Mouse (Mus musculus) left cerebral cortex, postnatal 10 days (tissue): ENCODE measurements around the gene Atp8b3. TPM values are rescaled to one million over a fixed set of nuclear protein-coding genes. Genes with fewer than 3 reads are reported as not detected.
A peak's percentile ranks its signal among the peaks of the same experiment; 100 is the strongest.

Source experiments
- DNase-seq, 2 experiments: peaks; one replicate each; pipeline ENCODE4 v3.0.0; 2021 to 2022; ENCODE audit warnings: low spot score in 2 of 2, mixed read lengths in 1 of 2; ENCODE audit errors: extremely low spot score in 1 of 2
- intact Hi-C: fragments of 180-260 bp; cut with DNase I; formaldehyde crosslinking; loops from one replicate; pipeline ENCODE4 v1.15.1; 2025
- total RNA-seq, 2 experiments: library from RNA; stranded (reverse); gene quantifications; 2 replicates each; pipeline ENCODE4 v1.2.3; 2021

Gene Atp8b3
- total RNA-seq, 2 experiments from 2014 or later: 0.14 to 0.49 TPM

DNA sequence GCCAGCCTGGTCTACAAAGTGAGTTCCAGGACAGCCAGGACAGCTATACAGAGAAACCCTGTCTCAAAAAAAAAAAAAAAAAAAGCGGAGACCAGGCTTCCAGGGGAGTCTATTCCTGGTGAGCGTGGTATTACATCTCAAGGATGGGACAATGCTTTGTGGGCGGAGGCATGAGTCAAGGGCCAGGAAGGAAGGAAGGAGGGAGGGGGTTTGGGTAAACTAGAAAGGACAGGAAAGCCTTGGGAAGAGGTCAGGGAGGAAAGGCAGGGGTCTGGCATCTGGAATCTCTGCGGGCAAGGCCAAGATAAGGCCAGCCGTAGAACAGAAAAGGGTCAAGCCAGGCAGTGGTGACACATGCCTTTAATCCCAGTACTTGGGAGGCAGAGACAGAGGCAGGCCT is 569 bp upstream of the Atp8b3 start:
- intact Hi-C loops: no loop called here
- no peak for DNase-seq

DNA sequence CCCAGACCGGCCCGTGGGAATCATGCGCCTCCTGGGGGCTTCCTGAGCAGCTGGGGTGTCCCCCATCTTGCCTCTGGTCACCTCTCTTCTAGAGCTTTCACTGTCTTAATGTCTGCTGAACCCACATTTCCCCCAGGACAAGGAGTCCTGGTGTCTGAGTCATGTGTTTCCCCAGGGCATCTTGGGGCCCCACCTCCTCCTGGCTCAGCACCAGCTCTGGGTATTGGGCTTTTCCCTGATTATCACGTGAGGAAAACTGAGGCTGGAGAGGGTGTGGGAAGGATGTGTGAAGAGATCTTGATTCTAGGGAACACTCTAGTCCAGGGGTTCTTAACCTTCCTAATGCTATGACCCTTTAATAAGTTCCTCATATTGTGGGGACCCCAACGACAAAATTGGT is 744 bp downstream of the Atp8b3 start:
- intact Hi-C loops: no loop called here
- DNase-seq: no peak

DNA sequence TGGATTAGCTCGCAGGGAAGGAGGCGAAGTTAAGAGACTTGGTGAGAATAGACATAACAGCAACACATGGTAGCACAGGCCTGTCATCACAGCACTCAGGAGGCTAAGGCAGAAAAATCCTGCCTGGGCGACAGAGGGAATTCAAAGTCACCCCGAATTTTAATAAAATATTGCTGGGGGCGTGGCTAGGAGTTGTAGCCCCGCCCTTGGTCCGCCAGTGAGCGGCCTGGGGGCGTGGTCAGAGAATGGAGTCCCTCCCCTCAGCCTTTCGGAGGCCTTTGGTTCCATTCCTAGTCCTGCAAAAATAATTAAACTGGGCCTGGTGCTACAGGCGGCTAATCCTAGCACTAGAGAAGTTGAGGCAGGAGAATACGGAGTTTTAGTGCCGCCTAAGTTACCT is 3.2 kb downstream of the Atp8b3 start:
- intact Hi-C loops: no loop called here
- no peak for DNase-seq

DNA sequence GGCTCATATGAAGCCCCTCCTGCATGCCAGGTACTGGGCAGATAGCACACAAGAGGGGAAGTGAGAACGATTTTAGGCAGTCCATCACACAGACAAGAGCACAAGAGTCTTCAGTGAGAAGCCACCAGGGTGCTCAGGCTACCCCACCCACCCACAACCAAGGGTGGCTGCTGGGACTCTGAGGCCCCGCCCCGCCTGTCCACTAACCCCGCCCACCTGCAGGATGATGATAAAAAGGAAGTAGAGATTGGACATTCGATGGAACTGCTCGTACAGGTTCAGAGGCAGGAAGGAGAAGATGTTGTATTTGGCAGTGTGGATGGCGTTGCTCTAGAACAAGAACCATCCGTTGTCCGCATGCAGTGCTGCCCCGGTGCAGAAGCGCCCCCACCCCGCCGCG is 3.9 kb downstream of the Atp8b3 start:
- intact Hi-C loops: no loop called here
- no peak for DNase-seq

DNA sequence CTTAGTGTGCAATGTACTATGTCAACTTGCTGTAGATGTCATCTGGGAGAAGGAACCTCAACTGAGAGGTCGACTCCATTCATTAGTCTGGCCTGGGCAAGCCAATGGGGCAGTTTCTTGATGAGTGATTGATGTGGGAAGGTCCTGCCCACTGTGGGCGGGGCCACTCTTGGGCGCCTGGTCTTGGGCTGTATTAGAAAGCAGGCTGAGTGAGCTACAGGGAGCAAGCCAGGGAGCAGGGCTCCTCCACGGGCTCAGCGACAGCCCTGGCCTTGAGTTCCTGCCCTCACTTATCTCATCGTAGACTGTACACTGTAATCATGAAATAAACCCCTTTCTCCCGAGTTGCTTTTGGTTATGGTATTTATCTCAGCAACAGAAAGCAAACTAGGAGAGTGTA is 5.2 kb downstream of the Atp8b3 start:
- intact Hi-C loops: no loop called here
- no peak for DNase-seq

DNA sequence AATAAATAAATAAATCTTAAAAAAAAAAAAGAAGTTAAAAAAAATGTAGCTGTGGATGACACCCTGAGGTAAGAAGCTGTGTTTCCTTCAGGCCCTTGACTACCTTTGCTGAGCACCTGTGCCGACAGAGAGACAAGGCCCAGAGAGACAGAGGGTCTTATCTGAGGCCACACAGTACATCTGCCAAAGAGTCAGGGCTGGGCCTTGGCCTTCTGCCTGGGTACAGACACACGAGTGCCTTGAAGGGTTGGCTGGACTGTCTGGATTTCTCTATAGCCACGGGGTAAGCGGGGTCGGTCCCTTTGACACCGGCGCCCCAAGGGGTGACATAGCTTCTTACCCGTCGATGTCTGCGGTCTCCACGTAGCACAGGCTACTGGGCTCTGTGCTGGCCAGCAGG is 6.1 kb downstream of the Atp8b3 start:
- intact Hi-C loops: no loop called here
- DNase-seq: no peak

DNA sequence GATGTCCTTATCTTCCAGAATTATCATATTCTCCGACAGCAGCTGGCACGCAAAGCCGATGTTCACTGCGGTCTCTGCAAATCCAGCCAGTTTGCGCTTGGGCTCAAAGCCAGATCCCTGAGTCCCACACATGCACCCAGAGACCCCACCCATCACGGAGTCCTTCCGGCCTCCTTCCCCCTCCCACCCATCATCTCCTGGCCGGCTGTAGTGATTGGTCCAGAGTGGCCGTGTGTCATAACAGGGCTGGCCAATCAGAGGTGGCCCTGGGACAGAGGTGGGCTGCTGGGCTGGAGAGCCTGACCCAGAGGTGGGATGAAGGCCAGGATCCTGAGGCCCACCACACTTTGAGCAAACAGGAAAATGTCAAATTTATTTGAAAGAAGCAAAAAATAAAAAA is 12.8 kb downstream of the Atp8b3 start:
- intact Hi-C loops: no loop called here
- DNase-seq: no peak

DNA sequence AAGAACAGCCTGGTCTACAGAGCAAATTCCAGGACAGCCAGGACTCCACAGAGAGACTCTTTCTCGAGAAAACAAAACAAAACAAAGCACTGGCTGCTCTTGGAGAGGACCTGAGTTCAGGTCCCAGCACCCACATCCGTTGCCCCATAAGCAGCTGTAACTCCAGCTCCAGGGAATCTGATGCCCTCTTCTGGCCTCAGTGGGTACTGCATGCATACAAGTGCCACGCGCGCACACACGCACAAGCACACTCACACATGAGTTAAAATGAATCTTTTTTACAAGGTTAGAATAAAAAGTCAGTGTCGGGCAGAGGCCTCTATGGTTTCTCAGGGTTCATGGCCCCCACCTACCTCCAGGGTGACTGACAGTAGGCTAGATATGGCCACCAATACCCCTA is 15.6 kb downstream of the Atp8b3 start:
- DNase-seq: no peak
- intact Hi-C loops: no loop called here

DNA sequence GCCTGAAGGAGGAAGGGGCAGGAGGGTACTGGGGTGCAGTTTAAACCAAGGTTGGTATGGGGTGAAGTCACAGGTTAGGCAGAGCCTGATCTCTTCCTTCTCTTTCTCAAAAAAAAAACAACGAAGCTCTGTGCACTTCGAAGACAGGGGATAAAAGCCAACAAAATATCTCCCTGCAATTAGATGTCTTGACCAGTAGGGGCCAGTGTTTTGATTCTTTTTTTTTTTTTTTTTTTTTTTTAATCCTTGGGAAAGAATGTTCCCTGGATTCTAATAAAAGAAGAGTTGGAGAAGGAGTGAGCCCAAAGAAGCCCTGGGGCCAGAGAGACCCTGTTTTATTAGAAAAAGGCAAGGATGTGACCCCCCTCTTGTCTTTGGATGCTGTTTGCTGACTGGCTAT is 19.6 kb downstream of the Atp8b3 start:
- intact Hi-C loops: no loop called here

DNA sequence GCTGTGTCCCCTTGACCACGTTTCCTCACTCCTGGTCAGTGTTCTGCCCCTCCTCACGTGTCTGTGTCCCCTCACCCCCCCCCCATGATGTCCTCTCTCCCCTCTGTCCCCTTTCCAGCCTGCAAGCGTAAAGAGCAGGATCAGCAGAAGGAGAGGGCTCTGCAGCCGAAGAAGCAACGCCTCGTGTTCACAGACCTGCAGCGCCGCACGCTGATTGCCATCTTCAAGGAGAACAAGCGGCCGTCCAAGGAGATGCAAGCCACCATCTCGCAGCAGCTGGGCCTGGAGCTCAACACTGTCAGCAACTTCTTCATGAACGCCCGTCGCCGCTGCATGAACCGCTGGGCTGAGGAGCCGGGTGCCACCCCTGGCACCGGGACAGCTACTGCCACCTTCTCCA is 25.2 kb downstream of the Atp8b3 start:
- no peak for DNase-seq
- intact Hi-C loops: no loop called here

More for the DNA sequence above, 19.6 kb downstream of the Atp8b3 start:
- DNase-seq: no peak

DNA sequence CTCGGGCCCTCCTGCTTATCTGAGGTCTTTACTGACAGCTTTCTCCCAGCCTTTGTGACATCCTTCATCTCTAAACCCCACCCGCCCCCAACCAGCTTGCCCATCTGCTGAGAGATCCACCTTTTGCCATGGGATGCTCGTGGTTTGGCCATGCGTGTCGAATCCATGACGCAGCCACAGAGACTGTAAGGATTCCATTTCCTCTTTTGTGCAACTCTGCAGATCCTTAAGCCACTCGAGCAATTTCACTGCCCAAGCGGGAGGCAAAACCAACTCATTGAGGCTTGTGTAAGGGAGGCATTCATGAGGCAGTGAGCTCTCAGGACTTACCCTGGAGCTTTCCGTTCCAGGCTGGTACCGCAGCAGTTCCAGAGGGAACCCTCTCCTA is 28.7 kb downstream of the Atp8b3 start:
- DNase-seq: no peak

DNA sequence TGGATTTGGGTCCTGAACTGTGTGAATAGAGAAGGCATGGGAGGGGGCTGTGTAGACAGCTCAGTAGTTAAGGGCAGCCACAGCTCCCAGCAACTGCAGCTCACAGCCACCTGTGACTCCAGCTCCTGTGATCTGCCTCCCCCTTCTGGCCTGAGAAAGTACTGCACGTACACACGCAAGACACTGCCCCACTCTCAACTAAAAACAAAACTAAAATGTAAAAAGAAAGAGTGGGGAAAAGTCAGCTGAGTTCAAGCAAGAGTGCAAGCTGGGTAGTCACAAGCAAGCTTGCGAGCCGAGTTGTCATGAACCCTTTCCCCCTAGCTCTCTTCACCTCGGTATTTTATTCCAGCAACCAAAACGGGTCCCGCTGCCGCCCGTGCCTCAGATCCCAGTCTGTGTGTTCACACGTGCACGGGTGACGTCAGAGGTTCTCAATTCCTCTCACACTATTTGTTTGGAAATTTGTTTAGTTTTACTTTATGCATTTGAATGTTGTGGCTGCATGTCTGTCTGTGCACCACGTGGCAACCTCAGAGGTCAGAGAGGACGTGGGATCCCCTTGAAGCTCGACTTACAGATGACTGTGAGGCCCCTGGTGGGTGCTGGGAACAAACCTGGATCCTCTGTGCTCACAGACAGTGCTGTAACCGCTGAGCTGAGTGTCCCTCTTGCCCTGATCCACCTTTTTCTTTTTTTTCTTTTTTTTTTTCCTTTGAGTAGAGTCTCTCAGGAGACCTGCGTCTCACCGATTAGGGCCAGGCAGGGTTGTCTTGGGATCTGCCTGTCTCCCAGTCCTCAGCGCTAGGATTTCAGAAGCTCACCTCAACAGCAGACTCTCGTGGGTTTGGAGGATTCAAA is 29.3 kb downstream of the Atp8b3 start:
- intact Hi-C loops: loop anchor here (2.0 to 10.0 kb wide), 3 partner anchors 63 to 165 kb away; partner anchors contain the start of gene Adamtsl5
- DNase-seq: peak; percentile 61 to 82

More for the DNA sequence above, 28.7 kb downstream of the Atp8b3 start:
- intact Hi-C loops: no loop called here

DNA sequence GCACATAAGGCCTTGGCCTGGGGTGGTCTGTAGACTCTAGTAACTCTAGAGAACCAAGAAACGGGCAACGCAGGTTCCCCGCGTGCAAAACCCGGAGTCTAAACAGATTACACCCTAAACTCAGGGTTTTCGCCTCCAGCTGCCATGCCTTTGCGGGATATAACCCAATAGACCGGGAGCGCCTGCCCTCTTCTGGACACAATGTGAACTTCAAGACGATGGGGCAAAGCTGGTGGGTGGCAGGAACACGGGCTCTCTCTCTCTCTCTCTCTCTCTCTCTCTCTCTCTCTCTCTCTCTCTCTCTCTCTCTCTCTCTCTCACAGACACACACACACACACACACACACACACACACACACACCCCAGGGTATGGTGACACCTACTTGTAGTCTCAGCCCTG is 32.7 kb downstream of the Atp8b3 start:
- DNase-seq: peak in 1 of 2 experiments; percentile 67
- intact Hi-C loops: loop anchor here (10.0 kb wide), 2 partner anchors 131 to 161 kb away; partner anchors contain the start of gene Adamtsl5

DNA sequence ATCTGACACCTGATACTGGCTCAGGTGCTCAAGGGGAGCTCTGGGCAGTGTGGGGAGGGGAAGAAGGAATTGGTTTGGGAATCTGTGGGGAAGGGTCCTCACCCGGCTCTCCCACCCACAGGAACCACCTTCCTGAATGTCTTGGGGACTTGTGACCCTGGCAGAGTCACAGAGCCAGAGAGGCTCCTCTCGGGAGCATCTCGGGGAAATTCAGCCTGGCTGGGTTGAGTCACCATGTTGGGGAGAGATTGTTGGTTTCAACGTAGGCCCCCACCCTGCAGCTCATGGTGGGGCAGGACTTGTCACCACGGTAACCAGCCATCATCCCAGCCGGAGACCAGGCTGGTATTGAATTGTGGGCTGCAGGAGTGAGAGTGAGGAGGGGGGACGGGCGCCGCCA is 34.2 kb downstream of the Atp8b3 start:
- DNase-seq: no peak
- intact Hi-C loops: loop anchor here (10.0 kb wide), 2 partner anchors 130 to 160 kb away; partner anchors contain the start of gene Adamtsl5

DNA sequence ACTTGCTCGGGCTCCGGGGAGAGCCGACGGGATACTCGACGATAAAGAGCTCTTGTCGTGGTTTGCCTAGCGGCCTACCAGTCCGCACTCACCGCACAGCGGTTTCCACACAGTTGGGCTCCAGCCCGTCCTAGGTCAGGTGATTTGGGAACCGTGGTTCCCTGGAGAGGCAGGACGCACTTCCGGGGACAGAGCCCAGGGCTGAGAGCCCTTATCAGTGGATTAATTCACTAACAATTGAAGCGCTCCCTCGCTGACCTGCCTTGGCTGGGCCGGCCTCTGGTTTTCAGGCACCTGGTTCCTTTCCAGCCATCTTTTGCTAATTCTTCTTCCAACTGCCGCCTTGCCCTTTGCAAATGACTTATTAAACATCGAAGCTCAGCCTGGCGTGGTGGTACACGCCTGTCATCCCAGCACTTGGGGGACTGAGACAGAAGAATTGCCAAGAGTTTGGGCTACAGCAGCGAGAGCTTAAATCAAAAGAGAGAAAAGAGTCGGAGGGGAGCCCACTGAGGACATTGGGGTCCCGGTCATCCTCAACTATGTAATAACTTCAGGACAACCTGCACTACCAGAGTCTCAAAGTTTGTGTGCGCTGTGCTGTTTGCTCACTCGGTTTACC is 35.2 kb downstream of the Atp8b3 start:
- intact Hi-C loops: loop anchor here (10.0 kb wide), 2 partner anchors 129 to 159 kb away; partner anchors contain the start of gene Adamtsl5
- DNase-seq: no peak

DNA sequence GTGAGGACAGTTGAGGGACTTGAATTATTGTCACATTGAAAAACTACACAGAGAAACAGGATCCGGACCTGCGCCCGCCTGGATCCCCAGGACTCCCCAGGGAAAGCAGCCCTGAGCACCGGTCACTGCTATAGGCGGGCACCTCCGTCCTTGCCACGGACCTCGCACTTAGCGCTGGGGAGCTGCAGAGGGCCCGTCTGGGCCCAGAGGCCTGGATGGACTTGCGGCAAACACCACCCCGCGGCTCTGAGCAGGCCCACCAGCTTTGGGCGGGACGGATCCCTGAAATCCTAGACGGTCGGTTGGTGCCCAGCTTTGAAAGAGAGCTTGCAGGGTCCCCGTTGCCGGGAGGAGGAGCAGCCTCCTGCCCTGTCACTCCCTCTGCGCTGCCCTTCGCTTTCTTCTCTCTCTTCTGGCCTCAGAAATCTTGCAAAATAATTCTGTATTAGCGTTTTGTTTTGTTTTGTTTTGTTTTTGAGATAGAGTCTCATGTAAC is 36.1 kb downstream of the Atp8b3 start:
- DNase-seq: no peak
- intact Hi-C loops: loop anchor here (10.0 kb wide), 2 partner anchors 128 to 158 kb away; partner anchors contain the start of gene Adamtsl5

DNA sequence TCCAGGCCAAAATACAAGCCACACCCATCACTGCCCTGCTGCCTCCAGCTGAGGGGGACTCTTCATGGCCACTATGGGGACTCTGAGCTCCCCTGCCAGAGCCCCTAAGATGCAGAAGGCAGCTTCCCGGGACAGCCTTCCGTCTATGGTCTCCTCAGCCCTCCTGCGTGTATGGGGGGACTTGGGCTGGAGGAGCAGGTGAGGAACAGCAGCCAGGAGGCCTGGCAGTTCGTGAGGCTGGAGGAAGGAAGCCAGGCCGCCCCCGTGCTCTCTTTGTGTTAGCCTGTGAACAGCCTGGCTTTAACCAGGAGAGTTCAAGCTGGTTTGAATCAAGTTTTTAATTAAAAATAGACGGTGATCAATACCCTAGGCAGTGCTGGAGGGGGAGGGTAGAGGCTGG is 36.6 kb downstream of the Atp8b3 start:
- no peak for DNase-seq
- intact Hi-C loops: loop anchor here (10.0 kb wide), 2 partner anchors 127 to 157 kb away; partner anchors contain the start of gene Adamtsl5

DNA sequence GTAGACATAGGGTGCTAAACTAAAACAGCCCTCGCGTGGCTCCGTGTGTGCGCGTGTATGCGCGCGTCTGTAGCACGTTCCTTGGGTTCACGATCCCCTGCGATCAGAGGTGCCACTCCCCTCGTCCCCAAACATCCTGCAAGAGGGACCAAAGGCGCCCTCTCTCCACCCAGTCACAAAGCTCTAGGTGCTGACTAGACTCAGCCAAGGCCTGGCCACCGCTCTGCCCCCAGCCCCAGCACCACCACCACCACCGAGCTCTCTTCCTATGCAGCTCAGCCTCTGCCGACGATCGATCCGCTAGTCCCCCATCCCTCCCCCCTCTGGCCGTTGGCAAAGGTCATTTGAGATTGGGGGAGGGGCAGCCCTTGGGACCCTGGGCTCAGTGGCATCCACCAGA is 42.5 kb downstream of the Atp8b3 start:
- intact Hi-C loops: no loop called here

DNA sequence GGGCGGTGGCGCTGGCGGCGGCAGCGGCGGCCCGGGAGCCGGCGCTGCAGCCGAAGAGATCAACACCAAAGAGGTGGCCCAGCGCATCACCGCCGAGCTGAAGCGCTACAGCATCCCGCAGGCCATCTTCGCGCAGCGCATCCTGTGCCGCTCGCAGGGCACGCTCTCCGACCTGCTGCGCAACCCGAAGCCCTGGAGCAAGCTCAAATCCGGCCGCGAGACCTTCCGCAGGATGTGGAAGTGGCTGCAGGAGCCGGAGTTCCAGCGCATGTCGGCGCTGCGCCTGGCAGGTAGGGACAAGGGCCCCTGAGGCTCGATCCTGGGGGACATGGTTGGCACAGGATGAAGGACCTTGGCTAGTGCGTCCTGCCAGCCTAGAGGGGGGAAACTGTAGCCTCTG is 43.0 kb downstream of the Atp8b3 start:
- no peak for DNase-seq
- intact Hi-C loops: no loop called here

More for the DNA sequence above, 42.5 kb downstream of the Atp8b3 start:
- no peak for DNase-seq

DNA sequence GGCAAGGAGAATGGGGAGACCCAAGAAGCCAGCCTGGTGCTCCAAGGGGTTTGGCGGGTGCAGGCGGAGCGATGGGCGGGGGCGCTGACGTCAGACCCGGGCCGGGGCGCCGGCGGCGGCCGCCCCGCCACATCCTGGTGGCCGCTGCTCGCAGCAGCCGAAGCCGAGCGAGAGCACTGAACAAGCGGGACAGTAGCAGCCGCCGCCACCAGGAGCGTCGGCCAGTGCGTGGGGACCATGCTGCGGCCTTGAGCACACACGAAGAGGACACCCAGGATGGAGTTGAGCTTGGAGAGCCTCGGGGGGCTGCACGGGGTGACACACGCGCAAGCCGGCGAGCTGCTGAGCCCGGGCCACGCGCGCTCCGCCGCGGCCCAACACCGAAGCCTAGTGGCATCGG is 44.2 kb downstream of the Atp8b3 start, which contains the start of gene Onecut3:
Onecut3 (plus strand) TSS at position 104 of the 400 bp plus-strand sequence.
- intact Hi-C loops: no loop called here
- no peak for DNase-seq
